Comparison of ENCODE assay signal across 14 mouse cellular contexts in the genomic region with DNA sequence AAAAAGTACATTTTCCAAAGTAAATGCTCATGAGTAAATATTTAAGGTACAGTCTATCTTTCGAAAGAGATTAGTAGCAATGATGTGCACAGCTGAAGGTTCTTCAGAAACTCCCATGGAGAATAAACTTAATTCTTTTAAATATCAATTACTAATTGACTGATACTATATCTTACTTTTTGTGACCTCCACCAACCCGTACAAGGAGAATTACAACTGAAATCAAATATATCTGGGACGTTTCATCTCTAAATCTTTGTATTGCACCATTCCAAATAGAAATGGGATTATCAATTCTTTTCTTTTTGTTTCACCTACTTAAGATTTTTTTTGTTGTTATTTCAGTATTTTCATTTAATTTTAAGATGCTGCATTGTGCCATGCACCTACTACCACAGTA. TPM values are rescaled to one million over a fixed set of nuclear protein-coding genes. Genes with fewer than 3 reads are reported as not detected.
"Had no signal": no experiment of that assay in that cellular context is flagged by ENCODE, and none has a peak within 500 bp of the region (broad histone marks: within the 10 kb centered on the region; RNA-seq: fewer than 3 reads in every experiment).

A gene (minus strand): TSS at position 101 of the 400 bp plus-strand sequence.

RNA-seq across cellular contexts. Expression of the gene that starts here (rescaled TPM):
- polyA plus RNA-seq: frontal cortex, adult 2 months; heart, embryonic 10.5 days; heart, embryonic 12.5 days; heart, embryonic 14.5 days; hindbrain, embryonic 10.5 days; hindbrain, embryonic 12.5 days; hindbrain, embryonic 14.5 days; hindbrain, embryonic 16.5 days; inflammation-experienced regulatory T-cells, adult 6 months; kidney, embryonic 14.5 days; limb, embryonic 10.5 days; limb, embryonic 12.5 days; limb, embryonic 14.5 days; liver, embryonic 11.5 days had no signal
